Mouse (Mus musculus) left cerebral cortex, adult 2 months (tissue): ENCODE data around the gene Kxd1. TPM values are rescaled to one million over a fixed set of nuclear protein-coding genes. Genes with fewer than 3 reads are reported as not detected.

Source experiments
- DNase-seq, 2 experiments: peaks; one replicate each; pipeline ENCODE4 v3.0.0; 2021 to 2022; ENCODE audit warnings: low spot score in 2 of 2, mixed read lengths in 1 of 2; ENCODE audit errors: extremely low spot score in 1 of 2
- H3K27ac ChIP-seq: fragments of 200-600 bp; 2 replicates; pipeline ENCODE4 v1.8.1; 2022
- H3K4me3 ChIP-seq: fragments of 200-600 bp; 2 replicates; pipeline ENCODE4 v1.8.1; 2022
- CTCF ChIP-seq: fragments of 200-600 bp; IDR thresholded peaks from 2 replicates; pipeline ENCODE4 v1.8.1; 2022; ENCODE audit warnings: antibody characterized with exemption, mild to moderate bottlenecking, moderate library complexity
- intact Hi-C: fragments of 180-260 bp; cut with DNase I; formaldehyde crosslinking; loops from one replicate; pipeline ENCODE4 v1.15.1; 2025
- total RNA-seq, 2 experiments: library from RNA; stranded (reverse); gene quantifications; 2 replicates each; pipeline ENCODE4 v1.2.3; 2021

The Kxd1 gene
- total RNA-seq, 2 experiments from 2014 or later, result 39.8 to 44.4 TPM

GRCm38 (mm10) chr8:70510228-70510915 lies 17.4 kb downstream of the Kxd1 start, which contains the start of gene Uba52:
Gene Uba52, minus strand, starts transcription at chr8:70510801.
- TF ChIP-seq CTCF, result no peak
- DNase-seq, result peak; percentile 97 to 98
- H3K4me3 ChIP-seq, result peak within 1 kb of the TSS; percentile 98
- H3K27ac ChIP-seq, result peak within 1 kb of the TSS; percentile 93
- intact Hi-C loops, result no loop called here

- peak overlapping the region; percentile 93 for H3K27ac ChIP-seq
- intact Hi-C loops, result loop anchor here (10.0 kb wide), 1 partner anchor 155 kb away; the partner anchor contains the start of gene Upf1
- TF ChIP-seq CTCF, result no peak
- H3K4me3 ChIP-seq, result peak overlapping the region; percentile 98
- no peak for DNase-seq
Measured at GRCm38 (mm10) chr8:70509281-70509952, 18.3 kb downstream of the Kxd1 start.

GRCm38 (mm10) chr8:70507027-70507393 lies 20.7 kb downstream of the Kxd1 start:
- Histone ChIP-seq H3K4me3 (no peak overlapping the region), H3K27ac (no peak overlapping the region; the same call in 1 of the 2 replicates)
- no peak for TF ChIP-seq CTCF

GRCm38 (mm10) chr8:70506328-70507026 lies 21.3 kb downstream of the Kxd1 start, which contains the start of gene Rex1bd:
Gene Rex1bd, minus strand, starts transcription at chr8:70506752.
- intact Hi-C loops, result loop anchor here (1.0 to 10.0 kb wide), 3 partner anchors 32 to 152 kb away; partner anchors contain the start of genes Ell and Upf1
- peak within 1 kb of the TSS; percentile 99 for H3K27ac ChIP-seq
- peak within 1 kb of the TSS; percentile 73 for H3K4me3 ChIP-seq
- peak; percentile 88 for TF ChIP-seq CTCF
- DNase-seq, result peak; percentile 91 to 94

More at GRCm38 (mm10) chr8:70507027-70507393, 20.7 kb downstream of the Kxd1 start:
- DNase-seq, result no peak
- intact Hi-C loops, result loop anchor here (2.0 to 10.0 kb wide), 2 partner anchors 32 to 152 kb away; partner anchors contain the start of genes Ell and Upf1

GRCm38 (mm10) chr8:70505698-70506327 lies 21.9 kb downstream of the Kxd1 start:
- intact Hi-C loops, result loop anchor here (1.0 to 10.0 kb wide), 4 partner anchors 33 to 151 kb away; partner anchors contain the start of genes Ell and Upf1
- TF ChIP-seq CTCF, result no peak
- Histone ChIP-seq H3K4me3 (peak overlapping the region; percentile 73), H3K27ac (peak overlapping the region; percentile 99)
- no peak for DNase-seq

- H3K4me3 ChIP-seq, result 0 out of 2 replicates have a peak overlapping the region, but pooled peaks have one; percentile 9
- peak overlapping the region; percentile 2; the same call in 1 of the 2 replicates for H3K27ac ChIP-seq
- intact Hi-C loops, result loop anchor here (1.0 to 10.0 kb wide), 3 partner anchors 58 to 150 kb away; partner anchors contain the start of gene Upf1
- peak; percentile 91 for TF ChIP-seq CTCF
- DNase-seq, result peak; percentile 72 to 85
Measured at GRCm38 (mm10) chr8:70504851-70505250, 22.9 kb downstream of the Kxd1 start.

GRCm38 (mm10) chr8:70504291-70504716 lies 23.5 kb downstream of the Kxd1 start:
- no peak for TF ChIP-seq CTCF
- DNase-seq, result peak in 1 of 2 experiments; percentile 54
- intact Hi-C loops, result loop anchor here (5.0 to 10.0 kb wide), 2 partner anchors 57 to 150 kb away; partner anchors contain the start of gene Upf1
- no peak overlapping the region for H3K4me3 ChIP-seq
- H3K27ac ChIP-seq, result peak overlapping the region; percentile 2

- TF ChIP-seq CTCF, result peak; percentile 80
- intact Hi-C loops, result loop anchor here (5.0 to 10.0 kb wide), 2 partner anchors 56 to 148 kb away; partner anchors contain the start of gene Upf1
- DNase-seq, result peak; percentile 57 to 61
- H3K27ac ChIP-seq, result no peak overlapping the region
- H3K4me3 ChIP-seq, result no peak overlapping the region
Measured at GRCm38 (mm10) chr8:70503062-70503750, 24.6 kb downstream of the Kxd1 start.

- TF ChIP-seq CTCF, result no peak
- Histone ChIP-seq H3K27ac (no peak overlapping the region), H3K4me3 (no peak overlapping the region)
- DNase-seq, result no peak
- intact Hi-C loops, result loop anchor here (5.0 to 10.0 kb wide), 2 partner anchors 55 to 148 kb away; partner anchors contain the start of gene Upf1
Measured at GRCm38 (mm10) chr8:70502540-70502939, 25.2 kb downstream of the Kxd1 start.
